Mouse (Mus musculus) midbrain, embryonic 13.5 days (tissue): ENCODE data around the gene Tmem248. TPM values are rescaled to one million over a fixed set of nuclear protein-coding genes. Genes with fewer than 3 reads are reported as not detected.

Experiments
- ATAC-seq: fragments of 200-750 bp; cut with Nextera tagmentation; 2 replicates; pipeline ENCODE4 v1.8.0; 2017; ENCODE audit warnings: mild to moderate bottlenecking, moderate TSS enrichment, moderate library complexity
- H3K27ac ChIP-seq: fragments of 300-500 bp; sonication (generic); 2 replicates; pipeline ENCODE4 v1.5.1; 2015; ENCODE audit warnings: inconsistent platforms, mild to moderate bottlenecking, moderate library complexity
- H3K27me3 ChIP-seq: fragments of 300-500 bp; sonication (generic); 2 replicates; pipeline ENCODE4 v1.6.1; 2015; ENCODE audit warnings: mild to moderate bottlenecking, inconsistent platforms
- H3K36me3 ChIP-seq: fragments of 300-500 bp; sonication (generic); 2 replicates; pipeline ENCODE4 v1.6.1; 2015; ENCODE audit warnings: mild to moderate bottlenecking, inconsistent platforms
- H3K4me1 ChIP-seq: fragments of 300-500 bp; sonication (generic); replicated peaks from 2 replicates; pipeline ENCODE4 v1.6.1; 2015; ENCODE audit warnings: inconsistent platforms
- H3K4me2 ChIP-seq: fragments of 300-500 bp; sonication (generic); replicated peaks from 2 replicates; pipeline ENCODE4 v1.6.1; 2015; ENCODE audit warnings: moderate library complexity, mild to moderate bottlenecking, inconsistent platforms
- H3K4me3 ChIP-seq: fragments of 300-500 bp; sonication (generic); replicated peaks from 2 replicates; pipeline ENCODE4 v1.5.1; 2015; ENCODE audit warnings: mild to moderate bottlenecking, inconsistent platforms
- H3K9ac ChIP-seq: fragments of 300-500 bp; sonication (generic); replicated peaks from 2 replicates; pipeline ENCODE4 v1.6.1; 2015; ENCODE audit warnings: mild to moderate bottlenecking, inconsistent platforms
- H3K9me3 ChIP-seq: fragments of 300-500 bp; sonication (generic); 2 replicates; pipeline ENCODE4 v1.6.1; 2016; ENCODE audit warnings: mild to moderate bottlenecking, inconsistent platforms
- WGBS: fragments of 180-500 bp; shearing (Covaris S2); methylation state at CpG from one replicate; pipeline ENCODE4 v1.1.7; 2015; 5-methylcytosine and 5-hydroxymethylcytosine counted together
- polyA plus RNA-seq: library from polyadenylated mRNA; unstranded; fragments of >200 nt; fragmentation: Nextera tagmentation; extraction: Ambion mirVana; gene quantifications from 2 replicates; pipeline ENCODE4 v1.2.1, GENCODE M21; 2015

The Tmem248 gene
- polyA plus RNA-seq, 1 experiment from 2014 or later, result 24.0 TPM

- peaks cover 81% of the 10 kb centered on the region for H3K36me3 ChIP-seq
- no peak overlapping the region for H3K27ac ChIP-seq
- no peaks in the 10 kb centered on the region for H3K27me3 ChIP-seq
- no peaks in the 10 kb centered on the region for H3K9me3 ChIP-seq
- WGBS, result 87% methylated on average over 1 of the region's 1 CpGs
- H3K4me3 ChIP-seq, result no peak overlapping the region
- no peaks in the 10 kb centered on the region for H3K4me1 ChIP-seq
- H3K4me2 ChIP-seq, result no peak overlapping the region
- H3K9ac ChIP-seq, result no peak overlapping the region
- no peak for ATAC-seq
Observed at GRCm38 (mm10) chr5:130267316-130267715, 50.4 kb downstream of the Tmem248 start.

DNA sequence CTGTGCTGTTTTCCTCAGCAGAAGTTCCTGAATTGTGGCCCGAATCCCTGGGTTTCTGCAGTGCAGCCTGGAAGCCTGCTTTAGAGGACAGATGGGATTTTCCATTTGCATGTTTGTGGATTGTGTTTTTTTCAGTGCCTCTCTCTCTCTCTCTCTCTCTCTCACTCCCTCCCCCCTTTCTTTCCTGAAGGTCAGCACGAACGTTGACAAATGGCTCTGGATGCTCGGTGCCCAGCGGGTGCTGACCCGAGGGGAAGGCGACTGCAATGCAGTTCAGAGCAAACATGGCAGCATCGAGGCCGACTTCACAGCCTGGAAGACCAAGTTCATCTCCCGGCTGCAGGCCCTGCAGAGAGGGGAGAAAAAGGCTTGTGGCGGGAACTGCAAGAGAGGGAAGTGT lies 52.1 kb downstream of the Tmem248 start:
- no peak overlapping the region for H3K4me3 ChIP-seq
- peaks cover 81% of the 10 kb centered on the region for H3K36me3 ChIP-seq
- H3K9me3 ChIP-seq, result no peaks in the 10 kb centered on the region
- ATAC-seq, result no peak
- H3K27me3 ChIP-seq, result no peaks in the 10 kb centered on the region
- no peaks in the 10 kb centered on the region for H3K4me1 ChIP-seq
- H3K4me2 ChIP-seq, result no peak overlapping the region
- H3K27ac ChIP-seq, result no peak overlapping the region
- WGBS, result 85% methylated on average over 11 of the region's 11 CpGs
- H3K9ac ChIP-seq, result no peak overlapping the region

DNA sequence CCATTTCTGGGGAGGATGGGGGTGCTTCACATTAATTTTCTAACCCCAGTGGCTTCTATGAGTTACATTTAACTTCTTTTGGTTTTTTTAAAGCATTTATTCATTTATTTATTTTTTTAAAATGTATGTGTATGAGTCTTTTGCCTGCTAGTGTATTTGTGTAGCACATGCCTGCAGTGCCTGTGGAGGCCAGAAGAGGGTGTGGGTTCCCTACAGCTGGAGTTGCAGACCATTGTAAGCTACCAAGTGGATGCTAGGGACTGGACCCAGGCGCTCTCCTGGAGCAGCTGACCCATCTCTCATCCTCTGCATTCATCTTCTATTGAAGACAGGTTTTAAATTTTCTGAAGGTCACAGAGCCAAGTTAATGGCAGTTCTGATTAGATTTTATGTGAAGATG lies 55.5 kb downstream of the Tmem248 start:
- Histone ChIP-seq H3K27ac (no peak overlapping the region), H3K9me3 (no peaks in the 10 kb centered on the region), H3K9ac (no peak overlapping the region), H3K27me3 (no peaks in the 10 kb centered on the region), H3K4me2 (no peak overlapping the region), H3K4me3 (no peak overlapping the region), H3K36me3 (peaks cover 80% of the 10 kb centered on the region), H3K4me1 (no peaks in the 10 kb centered on the region)
- 85% methylated on average over 1 of the region's 1 CpGs for WGBS
- ATAC-seq, result no peak

DNA sequence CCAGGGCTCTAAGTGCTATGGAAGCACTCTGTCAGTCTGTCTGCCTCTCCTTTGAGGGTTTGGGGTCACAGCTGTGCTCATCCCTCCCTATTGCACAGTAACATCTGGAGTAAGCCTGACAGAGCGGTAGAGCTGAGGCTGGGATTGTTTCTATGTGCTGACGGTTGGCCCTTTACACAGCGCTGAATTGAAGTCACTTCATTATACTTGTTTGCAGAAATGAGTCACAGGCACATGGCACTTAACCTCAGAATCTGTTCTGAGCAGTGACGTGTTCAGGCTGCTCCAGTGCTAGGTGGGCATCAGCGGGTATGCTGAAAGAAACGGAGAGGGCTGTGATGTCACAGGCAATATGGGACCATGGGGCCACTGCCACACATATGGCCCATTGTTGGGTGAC lies 56.2 kb downstream of the Tmem248 start:
- H3K9me3 ChIP-seq, result no peaks in the 10 kb centered on the region
- no peak overlapping the region for H3K27ac ChIP-seq
- no peak overlapping the region for H3K4me3 ChIP-seq
- no peaks in the 10 kb centered on the region for H3K27me3 ChIP-seq
- no peaks in the 10 kb centered on the region for H3K4me1 ChIP-seq
- 90% methylated on average over 6 of the region's 6 CpGs for WGBS
- no peak overlapping the region for H3K9ac ChIP-seq
- H3K36me3 ChIP-seq, result peaks cover 80% of the 10 kb centered on the region
- H3K4me2 ChIP-seq, result no peak overlapping the region
- no peak for ATAC-seq

DNA sequence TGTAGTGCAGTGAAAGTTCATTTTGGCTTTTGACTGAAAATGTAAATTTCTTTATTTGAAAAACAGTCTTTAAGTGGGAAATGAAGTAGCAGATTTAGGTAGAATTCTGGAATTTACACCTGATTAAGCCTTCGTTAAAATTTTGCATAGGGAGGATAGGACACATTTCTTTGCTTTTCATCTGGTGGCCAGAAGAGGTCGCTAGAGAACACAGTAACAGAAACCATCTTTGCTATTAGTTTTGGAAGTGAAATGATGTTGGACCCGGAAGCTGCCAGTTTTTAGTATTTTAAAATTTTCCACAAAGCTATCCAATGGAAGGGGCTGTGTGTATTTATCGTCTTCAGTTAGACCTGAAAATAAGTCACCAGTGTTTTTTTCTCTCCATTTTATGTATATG lies 58.6 kb downstream of the Tmem248 start:
- Histone ChIP-seq H3K9me3 (no peaks in the 10 kb centered on the region), H3K4me3 (no peak overlapping the region), H3K4me2 (no peak overlapping the region), H3K4me1 (no peaks in the 10 kb centered on the region), H3K9ac (no peak overlapping the region), H3K27ac (no peak overlapping the region), H3K27me3 (no peaks in the 10 kb centered on the region), H3K36me3 (peaks cover 85% of the 10 kb centered on the region)
- WGBS, result 61% methylated on average over 4 of the region's 4 CpGs
- no peak for ATAC-seq

- H3K27me3 ChIP-seq, result no peaks in the 10 kb centered on the region
- no peaks in the 10 kb centered on the region for H3K9me3 ChIP-seq
- no peak overlapping the region for H3K4me2 ChIP-seq
- H3K36me3 ChIP-seq, result peaks cover 85% of the 10 kb centered on the region
- 88% methylated on average over 7 of the region's 7 CpGs for WGBS
- no peak overlapping the region for H3K27ac ChIP-seq
- ATAC-seq, result no peak
- no peak overlapping the region for H3K9ac ChIP-seq
- no peaks in the 10 kb centered on the region for H3K4me1 ChIP-seq
- H3K4me3 ChIP-seq, result no peak overlapping the region
Observed at GRCm38 (mm10) chr5:130278011-130278472, 61.2 kb downstream of the Tmem248 start.

DNA sequence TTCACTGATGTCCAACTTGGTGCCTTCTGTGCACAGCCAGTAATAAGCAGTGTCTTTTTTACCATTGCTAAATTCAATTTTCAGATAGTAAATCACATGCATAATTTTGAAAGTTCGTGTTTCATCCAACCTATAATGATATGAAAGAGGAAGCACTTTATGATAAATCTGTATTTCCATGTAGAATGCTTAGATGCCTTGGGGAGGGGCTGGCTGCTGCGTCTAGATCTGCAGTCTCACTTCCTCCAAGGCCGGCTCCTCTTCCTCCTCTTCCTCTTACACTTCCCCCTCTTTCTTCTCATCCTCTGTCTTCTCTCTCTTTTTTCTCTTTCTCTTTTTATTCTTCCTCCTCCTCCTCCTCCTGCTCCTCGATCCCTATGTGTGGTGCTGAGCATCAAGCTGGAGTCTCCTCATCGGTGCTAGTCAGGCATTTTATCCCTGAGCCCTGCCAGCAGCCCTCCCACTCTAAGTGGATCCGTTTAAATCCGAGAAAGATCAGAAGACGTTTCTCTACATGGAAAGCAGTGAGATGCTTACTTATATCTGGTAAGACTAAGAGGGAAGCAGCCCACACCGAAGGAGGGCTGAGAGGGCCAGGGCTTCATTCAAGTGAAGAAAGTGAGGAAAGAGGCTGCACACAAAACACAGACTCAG lies 66.3 kb downstream of the Tmem248 start:
- Histone ChIP-seq H3K27me3 (no peaks in the 10 kb centered on the region), H3K4me3 (no peak overlapping the region), H3K36me3 (peaks cover 93% of the 10 kb centered on the region), H3K9me3 (peaks cover 8% of the 10 kb centered on the region; the same call in 1 of the 2 replicates), H3K4me2 (no peak overlapping the region), H3K9ac (no peak overlapping the region), H3K4me1 (no peaks in the 10 kb centered on the region), H3K27ac (no peak overlapping the region)
- ATAC-seq, result no peak
- WGBS, result 97% methylated on average over 9 of the region's 9 CpGs

GRCm38 (mm10) chr5:130288106-130288505 lies 71.2 kb downstream of the Tmem248 start:
- Histone ChIP-seq H3K27ac (no peak overlapping the region), H3K4me3 (no peak overlapping the region), H3K4me2 (no peak overlapping the region), H3K4me1 (no peaks in the 10 kb centered on the region), H3K9me3 (peaks cover 11% of the 10 kb centered on the region; the same call in 1 of the 2 replicates), H3K36me3 (peaks cover 82% of the 10 kb centered on the region), H3K9ac (no peak overlapping the region), H3K27me3 (no peaks in the 10 kb centered on the region)
- ATAC-seq, result no peak
- WGBS, result 94% methylated on average over 7 of the region's 7 CpGs

GRCm38 (mm10) chr5:130290242-130290641 lies 73.4 kb downstream of the Tmem248 start:
- 100% methylated on average over 6 of the region's 6 CpGs for WGBS
- Histone ChIP-seq H3K4me2 (no peak overlapping the region), H3K27ac (no peak overlapping the region), H3K9ac (no peak overlapping the region), H3K4me3 (no peak overlapping the region), H3K9me3 (0 out of 2 replicates have a peak, but pooled peaks cover 4% of the 10 kb centered on the region), H3K4me1 (no peaks in the 10 kb centered on the region), H3K36me3 (peaks cover 68% of the 10 kb centered on the region), H3K27me3 (no peaks in the 10 kb centered on the region)
- no peak for ATAC-seq

- no peak overlapping the region for H3K4me2 ChIP-seq
- H3K27ac ChIP-seq, result no peak overlapping the region
- H3K4me1 ChIP-seq, result no peaks in the 10 kb centered on the region
- H3K9ac ChIP-seq, result no peak overlapping the region
- H3K36me3 ChIP-seq, result peaks cover 63% of the 10 kb centered on the region
- no peak for ATAC-seq
- 0 out of 2 replicates have a peak, but pooled peaks cover 4% of the 10 kb centered on the region for H3K9me3 ChIP-seq
- H3K4me3 ChIP-seq, result no peak overlapping the region
- 96% methylated on average over 12 of the region's 12 CpGs for WGBS
- H3K27me3 ChIP-seq, result no peaks in the 10 kb centered on the region
Observed at GRCm38 (mm10) chr5:130290775-130291174, 73.9 kb downstream of the Tmem248 start.

DNA sequence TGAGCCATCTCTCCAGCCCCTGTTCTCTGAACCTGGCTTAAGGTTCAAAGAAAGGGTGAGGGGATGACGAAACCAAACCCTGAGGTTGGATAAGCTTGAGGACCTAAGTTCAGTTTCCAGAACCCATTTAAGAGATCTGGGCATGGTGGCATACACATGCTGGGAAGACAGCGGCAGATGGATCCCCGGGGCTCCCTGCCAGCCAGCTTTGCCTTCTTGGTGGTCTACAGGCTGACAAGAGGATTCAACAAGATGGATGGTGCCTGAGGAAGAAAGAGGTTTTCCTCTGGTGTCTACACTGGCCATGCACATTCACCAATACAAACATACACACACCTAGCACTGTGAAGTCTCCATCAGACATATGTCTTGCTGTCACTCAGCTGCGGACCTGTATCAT lies 76.1 kb downstream of the Tmem248 start:
- Histone ChIP-seq H3K9me3 (0 out of 2 replicates have a peak, but pooled peaks cover 4% of the 10 kb centered on the region), H3K4me2 (no peak overlapping the region), H3K36me3 (peaks cover 60% of the 10 kb centered on the region), H3K27ac (no peak overlapping the region), H3K4me1 (no peaks in the 10 kb centered on the region), H3K4me3 (no peak overlapping the region), H3K27me3 (no peaks in the 10 kb centered on the region), H3K9ac (no peak overlapping the region)
- ATAC-seq, result no peak
- WGBS, result 90% methylated on average over 4 of the region's 4 CpGs
